Mouse (Mus musculus) retina, postnatal 1 day (tissue): Measurements from ENCODE around the gene Supt3.

Source experiments
- DNase-seq: peaks from one replicate; pipeline ENCODE4 v3.0.0-alpha.2; 2012

The Supt3 gene

GRCm38 (mm10) chr17:44973489-44973888, 196.5 kb downstream of the Supt3 start:
- peak; percentile 33 for DNase-seq

- no peak for DNase-seq
These were observed 200.7 kb downstream of the Supt3 start for GRCm38 (mm10) chr17:44977690-44978089.

- DNase-seq: no peak
These were observed 211.0 kb downstream of the Supt3 start for GRCm38 (mm10) chr17:44987964-44988363.

GRCm38 (mm10) chr17:45003311-45003710, 226.4 kb downstream of the Supt3 start:
- no peak for DNase-seq

GRCm38 (mm10) chr17:45004477-45005170, 227.7 kb downstream of the Supt3 start:
- peak; percentile 20 for DNase-seq

GRCm38 (mm10) chr17:45007461-45007860, 230.5 kb downstream of the Supt3 start:
- DNase-seq: no peak

- no peak for DNase-seq
These were observed 231.7 kb downstream of the Supt3 start for GRCm38 (mm10) chr17:45008663-45009062.

GRCm38 (mm10) chr17:45010409-45010808, 233.5 kb downstream of the Supt3 start:
- DNase-seq: no peak

GRCm38 (mm10) chr17:45016746-45017145, 239.8 kb downstream of the Supt3 start:
- DNase-seq: no peak

- no peak for DNase-seq
These were observed 243.4 kb downstream of the Supt3 start for GRCm38 (mm10) chr17:45020155-45020930.

- no peak for DNase-seq
These were observed 251.5 kb downstream of the Supt3 start for GRCm38 (mm10) chr17:45028441-45028840.

GRCm38 (mm10) chr17:45029106-45029505, 252.2 kb downstream of the Supt3 start:
- no peak for DNase-seq

GRCm38 (mm10) chr17:45032209-45032608, 255.3 kb downstream of the Supt3 start:
- no peak for DNase-seq

GRCm38 (mm10) chr17:45033617-45034016, 256.7 kb downstream of the Supt3 start:
- DNase-seq: no peak

- no peak for DNase-seq
These were observed 264.1 kb downstream of the Supt3 start for GRCm38 (mm10) chr17:45041084-45041483.

GRCm38 (mm10) chr17:45045804-45046203, 268.9 kb downstream of the Supt3 start:
- DNase-seq: no peak

- DNase-seq: no peak
These were observed 269.6 kb downstream of the Supt3 start for GRCm38 (mm10) chr17:45046583-45046982.

GRCm38 (mm10) chr17:45047236-45047635, 270.3 kb downstream of the Supt3 start:
- DNase-seq: no peak

GRCm38 (mm10) chr17:45051971-45052370, 275.0 kb downstream of the Supt3 start:
- DNase-seq: no peak

- no peak for DNase-seq
These were observed 276.4 kb downstream of the Supt3 start for GRCm38 (mm10) chr17:45053371-45053770.

GRCm38 (mm10) chr17:45054526-45054925, 277.6 kb downstream of the Supt3 start:
- no peak for DNase-seq

- DNase-seq: no peak
These were observed 279.9 kb downstream of the Supt3 start for GRCm38 (mm10) chr17:45056894-45057293.

GRCm38 (mm10) chr17:45057780-45058179, 280.8 kb downstream of the Supt3 start:
- no peak for DNase-seq
